Mouse (Mus musculus) ES-Bruce4 (cell line): ENCODE measurements around the gene Sult6b1.

Source experiments
- CTCF ChIP-seq: IDR thresholded peaks from one replicate; pipeline ENCODE4 v1.8.1; 2011; ENCODE audit warnings: low read depth, low read length
- EP300 ChIP-seq: IDR thresholded peaks from 2 replicates; pipeline ENCODE4 v1.6.1; 2011; ENCODE audit warnings: low read depth, low read length; ENCODE audit not compliant: insufficient read depth
- POLR2A ChIP-seq: IDR thresholded peaks from one replicate; pipeline ENCODE4 v1.8.1; 2011; ENCODE audit warnings: low read length; ENCODE audit not compliant: insufficient read depth

DNA sequence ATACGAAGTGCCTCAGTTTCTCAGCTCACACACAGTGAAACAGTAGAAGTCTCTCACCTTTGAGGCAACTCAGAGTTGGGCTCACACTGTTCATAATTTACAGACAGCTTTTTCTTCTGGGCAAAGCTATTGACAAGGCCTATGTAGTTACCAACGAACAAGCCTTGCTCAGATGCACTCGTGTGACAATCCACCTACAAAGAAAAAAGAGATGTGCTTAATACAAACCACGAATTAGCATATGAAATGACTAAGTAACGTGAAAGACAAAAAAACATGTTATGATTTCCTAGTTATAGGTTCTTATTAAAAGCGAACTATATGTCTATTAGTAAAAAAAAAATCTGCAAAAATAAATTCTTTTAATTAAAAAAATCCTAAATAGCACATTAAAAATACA, 32.9 kb downstream of the Sult6b1 start:
- no peak for TF ChIP-seq POLR2A
- no peak for TF ChIP-seq CTCF
- TF ChIP-seq EP300, result no peak
